Mouse (Mus musculus) E14TG2a.4 (cell line): ENCODE results near the gene Slc30a2.
A peak's percentile ranks its signal among the peaks of the same experiment; 100 is the strongest.
"Not testable (repeated sequence)": the region's sequence is repeated elsewhere in the genome, so short reads cannot be mapped to it uniquely, and the experiment has no call there.

Source experiments
- H3K27me3 ChIP-seq: 2 replicates; pipeline ENCODE4 v1.6.1; 2014; ENCODE audit warnings: low read length, control low read depth; ENCODE audit not compliant: insufficient read depth
- H3K36me3 ChIP-seq: 2 replicates; pipeline ENCODE4 v1.6.1; 2014; ENCODE audit warnings: low read length, control low read depth; ENCODE audit not compliant: insufficient read depth
- H3K4me1 ChIP-seq: replicated peaks from 2 replicates; pipeline ENCODE4 v1.6.1; 2014; ENCODE audit warnings: low read depth, low read length, control low read depth
- H3K4me3 ChIP-seq: replicated peaks from 2 replicates; pipeline ENCODE4 v1.5.1; 2014; ENCODE audit warnings: mild to moderate bottlenecking, low read length
- H3K9me3 ChIP-seq: 2 replicates; pipeline ENCODE4 v1.6.1; 2014; ENCODE audit warnings: low read length, control low read depth
- CTCF ChIP-seq: conservative IDR thresholded peaks from 2 replicates; pipeline ENCODE4 v1.5.1; 2014; ENCODE audit warnings: low read length
- NANOG ChIP-seq: IDR thresholded peaks from 2 replicates; pipeline ENCODE4 v1.6.1; 2014; ENCODE audit warnings: borderline replicate concordance, low read length, mixed read lengths
- POU5F1 ChIP-seq: IDR thresholded peaks from 2 replicates; pipeline ENCODE4 v1.6.1; 2014; ENCODE audit warnings: low read length, borderline replicate concordance

The Slc30a2 gene

DNA sequence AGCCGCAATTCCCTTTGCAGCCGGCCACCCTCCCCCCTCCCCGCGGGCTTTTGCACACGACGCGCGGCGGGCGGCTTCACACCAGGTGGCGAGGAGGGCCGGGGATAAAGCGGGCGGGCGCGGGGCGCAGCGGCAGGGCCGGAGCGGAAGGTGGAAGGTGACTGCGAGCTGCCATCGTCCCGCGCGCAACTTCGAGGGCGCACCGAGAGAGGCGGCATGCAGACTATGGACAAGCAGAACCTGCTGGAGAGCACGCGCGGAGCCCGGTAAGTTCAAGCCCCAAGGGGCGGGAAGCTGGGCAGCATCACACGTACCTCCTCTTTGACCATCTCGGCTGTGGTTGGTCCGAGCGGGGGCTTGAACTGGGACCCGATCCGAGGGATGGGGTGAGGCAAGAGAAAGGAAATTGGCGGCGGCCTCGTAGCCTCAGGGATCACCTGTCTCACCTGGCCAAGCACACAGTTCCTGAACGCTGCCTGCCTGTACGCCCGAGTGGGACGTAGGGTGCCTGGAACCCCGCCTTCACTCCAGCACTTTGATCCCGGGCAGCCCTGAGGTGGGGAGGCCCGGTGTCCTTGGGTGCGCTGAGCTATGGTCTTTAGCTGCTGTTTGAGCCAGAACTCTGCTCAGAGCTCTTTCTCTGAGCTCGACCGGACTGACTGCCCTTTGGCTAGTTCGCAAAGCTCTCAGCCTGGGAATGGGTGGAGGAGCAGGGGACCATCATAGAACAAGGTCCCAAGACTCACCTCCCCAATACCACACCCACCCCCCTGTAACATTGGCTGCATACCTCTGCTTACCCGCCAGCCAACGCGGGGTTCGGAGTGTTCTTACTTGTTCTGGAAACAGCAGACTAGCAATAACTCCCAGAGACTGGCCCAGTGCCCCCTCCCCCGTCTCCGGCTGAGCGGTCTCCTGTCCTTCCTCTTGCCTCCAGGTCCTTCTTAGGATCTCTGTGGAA, at the start of gene Slc30a2:
TSS of gene Slc30a2 (plus strand) at position 111 of the 961 bp plus-strand sequence.
- Histone ChIP-seq H3K27me3 (peaks cover 29% of the 10 kb centered on the region), H3K4me3 (peak within 1 kb of the TSS; percentile 79), H3K4me1 (peaks cover 53% of the 10 kb centered on the region), H3K36me3 (peaks cover 23% of the 10 kb centered on the region), H3K9me3 (peaks cover 16% of the 10 kb centered on the region)
- TF ChIP-seq POU5F1 = no peak
- no peak for TF ChIP-seq NANOG
- no peak for TF ChIP-seq CTCF

DNA sequence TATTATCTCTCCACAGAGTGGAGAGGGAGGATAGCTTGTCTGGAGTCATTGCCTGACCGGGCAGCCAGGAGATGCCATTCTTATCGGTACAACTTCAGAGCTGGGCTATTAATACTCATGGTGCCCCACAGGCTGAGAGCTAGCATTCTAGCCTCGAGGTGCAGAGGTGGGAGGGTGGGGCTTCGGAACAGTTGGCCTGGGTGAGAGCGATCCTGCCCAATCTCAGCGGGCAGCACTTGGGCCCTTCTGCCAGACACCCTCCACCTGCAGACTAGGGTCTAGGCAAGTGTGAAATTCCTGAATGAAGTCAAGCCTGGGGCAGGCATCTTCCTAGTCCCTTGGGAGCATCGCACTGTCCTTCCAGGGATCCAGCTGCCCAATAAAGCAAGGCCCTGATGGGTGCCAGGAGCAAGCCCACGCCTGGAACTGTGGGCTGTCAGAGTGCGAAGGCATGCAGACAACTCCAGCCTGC, 49.3 kb upstream of the Slc30a2 start:
- TF ChIP-seq NANOG = no peak
- no peak for TF ChIP-seq CTCF
- no peak for TF ChIP-seq POU5F1
- H3K9me3 ChIP-seq = peaks cover 3% of the 10 kb centered on the region; the same call in 1 of the 2 replicates
- H3K4me3 ChIP-seq = no peak overlapping the region
- H3K36me3 ChIP-seq = no peaks in the 10 kb centered on the region
- H3K27me3 ChIP-seq = 0 out of 2 replicates have a peak, but pooled peaks cover 7% of the 10 kb centered on the region
- peaks cover 24% of the 10 kb centered on the region for H3K4me1 ChIP-seq

DNA sequence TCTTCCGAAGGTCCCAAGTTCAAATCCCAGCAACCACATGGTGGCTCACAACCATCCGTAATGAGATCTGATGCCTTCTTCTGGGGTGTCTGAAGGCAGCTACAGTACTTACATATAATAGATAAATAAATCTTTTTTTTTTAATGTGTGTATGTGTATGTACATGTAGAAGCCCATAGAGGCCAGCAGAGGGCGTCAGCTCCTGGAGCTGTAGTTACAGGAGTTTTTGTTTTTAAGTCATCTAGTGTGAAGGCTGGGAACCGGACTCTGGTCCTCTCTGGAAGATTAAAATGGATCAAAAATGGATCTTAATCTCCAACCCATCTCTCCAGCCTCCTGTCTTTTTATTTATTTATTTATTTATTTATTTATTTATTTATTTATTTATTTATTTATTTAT, 46.9 kb upstream of the Slc30a2 start:
- H3K36me3 ChIP-seq, H3K9me3 ChIP-seq, H3K27me3 ChIP-seq, H3K4me3 ChIP-seq: not testable (repeated sequence)
- peaks cover 27% of the 10 kb centered on the region for H3K4me1 ChIP-seq

DNA sequence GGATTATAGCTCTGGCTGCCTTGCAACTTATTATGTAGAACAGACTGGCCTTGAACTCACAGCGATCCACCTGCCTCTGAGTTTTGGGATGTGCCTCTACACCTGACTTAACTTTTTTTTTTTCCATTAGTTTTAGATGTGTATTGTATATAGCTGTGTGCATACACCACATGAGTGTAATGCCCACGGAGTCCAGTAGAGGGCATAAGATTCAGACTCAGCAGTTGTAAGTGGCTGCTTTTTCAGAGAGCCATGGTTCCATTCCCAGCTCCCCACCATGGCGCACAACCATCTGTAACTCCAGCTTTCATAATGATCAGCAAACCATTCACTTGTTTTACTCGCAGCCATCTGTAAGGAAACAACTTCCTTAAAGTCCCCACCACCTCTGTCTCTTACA, 46.5 kb upstream of the Slc30a2 start:
- H3K9me3 ChIP-seq = peaks cover 3% of the 10 kb centered on the region; the same call in 1 of the 2 replicates
- H3K4me1 ChIP-seq = peaks cover 30% of the 10 kb centered on the region
- H3K27me3 ChIP-seq = 0 out of 2 replicates have a peak, but pooled peaks cover 7% of the 10 kb centered on the region
- no peak for TF ChIP-seq POU5F1
- peak; percentile 43 for TF ChIP-seq CTCF
- H3K36me3 ChIP-seq = no peaks in the 10 kb centered on the region
- no peak overlapping the region for H3K4me3 ChIP-seq

DNA sequence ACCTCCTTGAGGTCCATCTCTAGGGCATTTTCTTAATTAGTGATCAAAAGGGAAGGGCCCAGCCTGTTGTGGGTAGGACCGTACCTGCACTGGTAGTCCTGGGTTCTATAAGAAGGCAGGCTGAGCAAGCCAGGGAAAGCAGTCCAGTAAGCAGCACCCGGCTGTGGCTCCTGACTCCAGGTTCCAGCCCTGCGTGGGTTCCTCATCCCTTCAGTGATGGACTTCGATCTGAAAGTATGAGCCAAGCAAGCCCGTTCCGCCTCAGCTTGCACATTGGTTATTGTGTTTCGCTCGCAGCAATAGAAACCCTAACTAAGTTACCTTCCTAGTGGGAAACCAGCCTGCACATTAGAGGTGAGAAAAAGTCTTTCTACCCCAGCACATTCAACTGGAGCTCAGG, 45.6 kb upstream of the Slc30a2 start:
- H3K9me3 ChIP-seq = peaks cover 3% of the 10 kb centered on the region; the same call in 1 of the 2 replicates
- no peak for TF ChIP-seq POU5F1
- H3K4me3 ChIP-seq = no peak overlapping the region
- 0 out of 2 replicates have a peak, but pooled peaks cover 7% of the 10 kb centered on the region for H3K27me3 ChIP-seq
- H3K36me3 ChIP-seq = no peaks in the 10 kb centered on the region
- peaks cover 35% of the 10 kb centered on the region for H3K4me1 ChIP-seq

DNA sequence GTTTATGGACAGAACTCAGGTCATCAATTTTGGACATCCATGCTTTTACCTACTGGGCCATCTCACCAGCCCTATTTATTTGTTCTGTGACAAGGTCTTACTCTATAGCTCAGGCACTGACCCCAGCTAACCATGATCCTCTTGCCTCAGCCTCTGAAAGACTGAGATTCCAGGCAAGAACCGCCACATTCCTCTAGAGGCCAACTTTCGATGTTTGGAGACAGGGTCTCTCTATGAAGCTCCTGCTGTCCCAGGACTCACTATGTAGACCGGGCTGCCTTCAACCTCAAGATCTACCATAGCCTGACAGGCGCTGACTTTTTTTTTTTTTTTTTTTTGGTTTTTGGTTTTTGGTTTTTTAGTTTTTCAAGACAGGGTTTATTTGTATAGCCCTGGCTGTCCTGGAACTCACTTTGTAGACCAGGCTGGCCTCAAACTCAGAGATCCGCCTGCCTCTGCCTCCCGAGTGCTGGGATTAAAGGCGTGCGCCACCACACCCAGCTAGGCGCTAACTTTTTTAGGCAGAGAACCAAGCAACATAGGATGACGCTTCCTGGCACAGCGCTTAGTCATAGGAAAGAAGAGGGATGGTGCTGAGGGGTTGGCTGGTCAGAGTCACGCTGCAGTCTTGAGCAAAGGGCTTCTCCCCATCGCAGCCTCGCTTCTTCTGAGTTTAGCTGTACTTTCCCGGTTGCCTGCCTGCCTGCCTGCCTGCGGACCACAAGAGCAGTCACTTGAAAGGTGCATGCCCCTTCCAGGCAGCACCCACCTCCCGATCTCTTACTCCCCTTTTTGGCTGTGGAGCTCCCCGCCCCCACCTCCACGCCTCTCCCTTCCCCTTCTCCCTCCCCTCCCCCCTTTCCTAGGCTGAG, 44.1 kb upstream of the Slc30a2 start:
- Histone ChIP-seq H3K36me3 (no peaks in the 10 kb centered on the region), H3K9me3 (peaks cover 3% of the 10 kb centered on the region; the same call in 1 of the 2 replicates), H3K4me1 (peaks cover 30% of the 10 kb centered on the region), H3K27me3 (0 out of 2 replicates have a peak, but pooled peaks cover under 1% of the 10 kb centered on the region), H3K4me3 (0 out of 2 replicates have a peak overlapping the region, but pooled peaks have one; percentile 35)
- TF ChIP-seq NANOG (no peak), CTCF (no peak), POU5F1 (no peak)

DNA sequence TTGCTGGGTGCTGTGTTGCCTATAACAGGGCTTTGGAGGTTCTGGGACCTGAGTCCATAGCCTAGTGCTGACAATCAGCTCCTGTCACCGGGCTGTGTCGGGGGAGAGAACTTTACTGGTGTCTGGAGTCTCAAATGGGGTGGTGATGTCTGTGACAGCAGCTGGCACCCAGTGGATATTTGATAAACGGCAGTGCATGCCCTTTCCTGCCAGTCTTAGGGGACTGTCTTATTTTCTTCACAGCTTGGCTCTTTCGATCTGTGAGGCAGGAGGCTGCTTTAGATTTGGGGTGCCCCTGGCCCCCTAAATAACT, 43.5 kb upstream of the Slc30a2 start:
- Histone ChIP-seq H3K4me1 (peaks cover 29% of the 10 kb centered on the region), H3K9me3 (peaks cover 3% of the 10 kb centered on the region; the same call in 1 of the 2 replicates), H3K27me3 (no peaks in the 10 kb centered on the region), H3K36me3 (no peaks in the 10 kb centered on the region), H3K4me3 (no peak overlapping the region)
- TF ChIP-seq POU5F1 = no peak
- no peak for TF ChIP-seq NANOG
- no peak for TF ChIP-seq CTCF

DNA sequence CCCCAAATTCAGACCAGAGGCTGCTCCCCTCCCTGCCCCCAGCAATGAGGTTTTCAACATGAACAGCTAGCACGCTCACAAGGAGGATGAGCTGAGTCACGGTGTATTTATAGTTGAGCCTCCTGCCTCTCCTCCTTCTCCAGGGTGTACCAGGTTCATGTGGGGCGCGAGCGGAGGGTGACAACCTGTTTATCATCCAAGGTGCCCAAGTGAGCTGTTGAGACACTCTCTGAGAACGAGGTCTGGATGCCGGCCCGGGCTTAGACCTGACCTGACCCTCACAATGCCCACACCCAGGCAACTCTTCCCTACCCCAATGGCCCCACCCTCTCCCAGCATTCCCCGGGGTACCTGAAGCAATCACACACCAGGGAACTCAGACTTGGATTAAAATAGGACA, 42.7 kb upstream of the Slc30a2 start:
- no peak for TF ChIP-seq POU5F1
- TF ChIP-seq CTCF = no peak
- no peak for TF ChIP-seq NANOG
- Histone ChIP-seq H3K36me3 (no peaks in the 10 kb centered on the region), H3K4me1 (peaks cover 25% of the 10 kb centered on the region), H3K27me3 (no peaks in the 10 kb centered on the region), H3K4me3 (peak overlapping the region; percentile 48), H3K9me3 (peaks cover 3% of the 10 kb centered on the region; the same call in 1 of the 2 replicates)

DNA sequence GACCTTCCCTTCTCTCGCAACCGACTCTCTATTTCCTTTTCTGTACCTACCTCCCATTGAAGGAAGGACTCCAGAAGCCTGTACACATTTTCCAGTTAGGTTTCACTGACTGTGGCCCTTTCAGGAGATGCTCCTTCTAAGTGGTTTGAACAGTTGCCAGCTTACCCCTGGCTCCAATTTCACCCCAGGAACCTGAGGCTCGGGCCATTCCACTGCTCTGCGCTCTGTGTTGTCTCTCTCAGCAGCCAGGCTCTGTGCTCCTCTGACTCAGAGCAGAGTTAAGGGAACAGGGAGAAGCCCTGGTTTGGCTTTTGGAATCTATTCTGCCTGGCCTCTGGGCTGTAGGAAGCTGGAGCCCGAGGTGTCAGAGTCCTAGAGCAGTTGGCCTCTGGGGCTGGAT, 40.9 kb upstream of the Slc30a2 start:
- no peak for TF ChIP-seq NANOG
- TF ChIP-seq CTCF = no peak
- TF ChIP-seq POU5F1 = no peak
- Histone ChIP-seq H3K9me3 (no peaks in the 10 kb centered on the region), H3K36me3 (no peaks in the 10 kb centered on the region), H3K4me3 (no peak overlapping the region), H3K27me3 (no peaks in the 10 kb centered on the region), H3K4me1 (peaks cover 27% of the 10 kb centered on the region)
